Mouse (Mus musculus) forebrain, embryonic 11.5 days (tissue): ENCODE measurements at regions not wholly inside any gene's neighbourhood (a gene's known extent, or its start where the extent isn't known, plus 50 kb on each side); places are given as distances from the start of the nearest gene placed in this dataset.

Experiments
- ATAC-seq: fragments of 200-750 bp; cut with Nextera tagmentation; replicated peaks from 2 replicates; pipeline ENCODE4 v1.8.0; 2017; ENCODE audit warnings: moderate TSS enrichment; ENCODE audit not compliant: low FRiP score
- DNase-seq: peaks from one replicate; pipeline ENCODE4 v3.0.0-alpha.2; 2017; ENCODE audit warnings: low spot score
- H3K27ac ChIP-seq: fragments of 300-500 bp; sonication (generic); 2 replicates; pipeline ENCODE4 v1.5.1; 2014; ENCODE audit warnings: low read depth, low read length
- H3K27me3 ChIP-seq: fragments of 300-500 bp; sonication (generic); 2 replicates; pipeline ENCODE4 v1.6.1; 2014; ENCODE audit warnings: mild to moderate bottlenecking, low read length, mixed read lengths; ENCODE audit not compliant: control insufficient read depth, insufficient read depth
- H3K36me3 ChIP-seq: fragments of 300-500 bp; sonication (generic); 2 replicates; pipeline ENCODE4 v1.6.1; 2014; ENCODE audit warnings: mild to moderate bottlenecking, low read length, moderate library complexity, mixed read lengths; ENCODE audit not compliant: control insufficient read depth, insufficient read depth
- H3K4me1 ChIP-seq: fragments of 300-500 bp; sonication (generic); replicated peaks from 2 replicates; pipeline ENCODE4 v1.6.1; 2014; ENCODE audit warnings: low read length, mixed read lengths; ENCODE audit not compliant: control insufficient read depth, insufficient read depth
- H3K4me2 ChIP-seq: fragments of 300-500 bp; sonication (generic); 2 replicates; pipeline ENCODE4 v1.6.1; 2014; ENCODE audit warnings: low read depth, mild to moderate bottlenecking, low read length, moderate library complexity, mixed read lengths; ENCODE audit not compliant: severe bottlenecking
- H3K4me3 ChIP-seq: fragments of 300-500 bp; sonication (generic); 2 replicates; pipeline ENCODE4 v1.5.1; 2014; ENCODE audit warnings: low read depth, low read length
- H3K9ac ChIP-seq: fragments of 300-500 bp; sonication (generic); 2 replicates; pipeline ENCODE4 v1.6.1; 2014; ENCODE audit warnings: low read length
- H3K9me3 ChIP-seq: fragments of 300-500 bp; sonication (generic); 2 replicates; pipeline ENCODE4 v1.6.1; 2016; ENCODE audit warnings: low read length, mixed read lengths; ENCODE audit not compliant: control insufficient read depth
- WGBS: fragments of 180-500 bp; shearing (Covaris S2); extraction: QIAGEN DNeasy Blood & Tissue Kit; methylation state at CpG from one replicate; pipeline ENCODE4 v1.1.7; 2014; 5-methylcytosine and 5-hydroxymethylcytosine counted together

GRCm38 (mm10) chr12:10810597-10810996 lies 340.3 kb downstream of the Kcns3 start:
- Histone ChIP-seq H3K9me3 (no peaks in the 10 kb centered on the region), H3K27ac (no peak overlapping the region), H3K36me3 (no peaks in the 10 kb centered on the region), H3K4me2 (no peak overlapping the region), H3K4me3 (no peak overlapping the region), H3K27me3 (no peaks in the 10 kb centered on the region), H3K4me1 (no peaks in the 10 kb centered on the region), H3K9ac (no peak overlapping the region)
- ATAC-seq = no peak
- DNase-seq = no peak

- no peak overlapping the region for H3K4me3 ChIP-seq
- WGBS = 48% methylated on average over 2 of the region's 2 CpGs
- no peak overlapping the region for H3K9ac ChIP-seq
- no peaks in the 10 kb centered on the region for H3K9me3 ChIP-seq
- no peaks in the 10 kb centered on the region for H3K27me3 ChIP-seq
- H3K36me3 ChIP-seq = no peaks in the 10 kb centered on the region
- DNase-seq (no peak), ATAC-seq (no peak)
- no peaks in the 10 kb centered on the region for H3K4me1 ChIP-seq
- no peak overlapping the region for H3K27ac ChIP-seq
- H3K4me2 ChIP-seq = no peak overlapping the region
Measured at GRCm38 (mm10) chr12:10804491-10804890, 346.4 kb downstream of the Kcns3 start.
